Mouse (Mus musculus) kidney, postnatal 14 days (tissue): ENCODE results near the gene Ttc41.
"Not testable (repeated sequence)": the region's sequence is repeated elsewhere in the genome, so short reads cannot be mapped to it uniquely, and the experiment has no call there.

Experiments
- DNase-seq: peaks from one replicate; pipeline ENCODE4 v3.0.0; 2022; ENCODE audit warnings: mixed read lengths

Ttc41 gene

GRCm38 (mm10) chr10:86705318-86705921, at the start of gene Ttc41, which contains the start of gene Hsp90b1:
TSS of gene Ttc41 (plus strand) at chr10:86705811.
TSS of gene Hsp90b1 (minus strand) at chr10:86705509.
- peak; percentile 99 for DNase-seq

- not testable (repeated sequence) for DNase-seq
Observed at GRCm38 (mm10) chr10:86670550-86670949, 35.1 kb upstream of the Ttc41 start.

GRCm38 (mm10) chr10:86684797-86685178, 20.8 kb upstream of the Ttc41 start:
- not testable (repeated sequence) for DNase-seq

- peak; percentile 81 for DNase-seq
Observed at GRCm38 (mm10) chr10:86685179-86686016, 20.2 kb upstream of the Ttc41 start.

- not testable (repeated sequence) for DNase-seq
Observed at GRCm38 (mm10) chr10:86686017-86686360, 19.6 kb upstream of the Ttc41 start.

GRCm38 (mm10) chr10:86700251-86700650, 5.4 kb upstream of the Ttc41 start:
- DNase-seq, result no peak

- DNase-seq, result no peak
Observed at GRCm38 (mm10) chr10:86700973-86701372, 4.6 kb upstream of the Ttc41 start.

- DNase-seq, result no peak
Observed at GRCm38 (mm10) chr10:86702312-86702920, 3.2 kb upstream of the Ttc41 start.

GRCm38 (mm10) chr10:86703375-86703774, 2.2 kb upstream of the Ttc41 start:
- no peak for DNase-seq

GRCm38 (mm10) chr10:86704141-86704540, 1.5 kb upstream of the Ttc41 start:
- no peak for DNase-seq

GRCm38 (mm10) chr10:86704589-86705191, 921 bp upstream of the Ttc41 start:
- DNase-seq, result no peak

- DNase-seq, result peak; percentile 92
Observed at GRCm38 (mm10) chr10:86705922-86706752, 526 bp downstream of the Ttc41 start.

- no peak for DNase-seq
Observed at GRCm38 (mm10) chr10:86707134-86707533, 1.5 kb downstream of the Ttc41 start.

GRCm38 (mm10) chr10:86712156-86712555, 6.5 kb downstream of the Ttc41 start:
- DNase-seq, result peak; percentile 65

GRCm38 (mm10) chr10:86727548-86727980, 22.0 kb downstream of the Ttc41 start:
- peak; percentile 22 for DNase-seq

GRCm38 (mm10) chr10:86728176-86728575, 22.6 kb downstream of the Ttc41 start:
- DNase-seq, result no peak

GRCm38 (mm10) chr10:86730823-86731499, 25.4 kb downstream of the Ttc41 start:
- peak; percentile 87 for DNase-seq

GRCm38 (mm10) chr10:86731500-86731863, 25.9 kb downstream of the Ttc41 start:
- DNase-seq, result no peak

- no peak for DNase-seq
Observed at GRCm38 (mm10) chr10:86735036-86735435, 29.4 kb downstream of the Ttc41 start.

- no peak for DNase-seq
Observed at GRCm38 (mm10) chr10:86742918-86743317, 37.3 kb downstream of the Ttc41 start.

GRCm38 (mm10) chr10:86744306-86744705, 38.7 kb downstream of the Ttc41 start:
- DNase-seq, result no peak
